Mouse (Mus musculus): ENCODE results near the gene Ablim1.

Ablim1 gene

GRCm38 (mm10) chr19:57222657-57223056, 92.1 kb downstream of the Ablim1 start:
- DNase-seq (ENCODE audit: low read depth, low spot score): no peak

GRCm38 (mm10) chr19:57221684-57222235, 93.0 kb downstream of the Ablim1 start:
- DNase-seq (ENCODE audit: low read depth, low spot score): no peak

- no peak for DNase-seq (ENCODE audit: low read depth, low spot score)
Observed at GRCm38 (mm10) chr19:57219758-57220157, 95.0 kb downstream of the Ablim1 start.

GRCm38 (mm10) chr19:57217161-57217560, 97.6 kb downstream of the Ablim1 start:
- no peak for DNase-seq (ENCODE audit: low read depth, low spot score)

- DNase-seq (ENCODE audit: low read depth, low spot score): no peak
Observed at GRCm38 (mm10) chr19:57215527-57215926, 99.2 kb downstream of the Ablim1 start.

GRCm38 (mm10) chr19:57212406-57212805, 102.3 kb downstream of the Ablim1 start:
- no peak for DNase-seq (ENCODE audit: low read depth, low spot score)

GRCm38 (mm10) chr19:57211444-57212111, 103.1 kb downstream of the Ablim1 start:
- DNase-seq (ENCODE audit: low read depth, low spot score): peak; percentile 71

- no peak for DNase-seq (ENCODE audit: low read depth, low spot score)
Observed at GRCm38 (mm10) chr19:57210924-57211323, 103.8 kb downstream of the Ablim1 start.

GRCm38 (mm10) chr19:57204101-57204500, 110.6 kb downstream of the Ablim1 start:
- no peak for DNase-seq (ENCODE audit: low read depth, low spot score)

- no peak for DNase-seq (ENCODE audit: low read depth, low spot score)
Observed at GRCm38 (mm10) chr19:57202554-57202953, 112.2 kb downstream of the Ablim1 start.

- no peak for DNase-seq (ENCODE audit: low read depth, low spot score)
Observed at GRCm38 (mm10) chr19:57201090-57201483, 113.6 kb downstream of the Ablim1 start.

- no peak for DNase-seq (ENCODE audit: low read depth, low spot score)
Observed at GRCm38 (mm10) chr19:57200477-57201089, 114.1 kb downstream of the Ablim1 start.

- no peak for DNase-seq (ENCODE audit: low read depth, low spot score)
Observed at GRCm38 (mm10) chr19:57199361-57199760, 115.4 kb downstream of the Ablim1 start.

- peak; percentile 69 for DNase-seq (ENCODE audit: low read depth, low spot score)
Observed at GRCm38 (mm10) chr19:57198531-57198930, 116.2 kb downstream of the Ablim1 start.

GRCm38 (mm10) chr19:57198029-57198428, 116.7 kb downstream of the Ablim1 start:
- no peak for DNase-seq (ENCODE audit: low read depth, low spot score)

- no peak for DNase-seq (ENCODE audit: low read depth, low spot score)
Observed at GRCm38 (mm10) chr19:57197043-57197817, 117.5 kb downstream of the Ablim1 start.

- no peak for DNase-seq (ENCODE audit: low read depth, low spot score)
Observed at GRCm38 (mm10) chr19:57196616-57197015, 118.1 kb downstream of the Ablim1 start.

GRCm38 (mm10) chr19:57195169-57195930, 119.4 kb downstream of the Ablim1 start:
- DNase-seq (ENCODE audit: low read depth, low spot score): no peak

GRCm38 (mm10) chr19:57193958-57194357, 120.8 kb downstream of the Ablim1 start:
- no peak for DNase-seq (ENCODE audit: low read depth, low spot score)

GRCm38 (mm10) chr19:57193382-57193781, 121.3 kb downstream of the Ablim1 start:
- DNase-seq (ENCODE audit: low read depth, low spot score): no peak

- no peak for DNase-seq (ENCODE audit: low read depth, low spot score)
Observed at GRCm38 (mm10) chr19:57191109-57191508, 123.6 kb downstream of the Ablim1 start.

GRCm38 (mm10) chr19:57189427-57189826, 125.3 kb downstream of the Ablim1 start:
- no peak for DNase-seq (ENCODE audit: low read depth, low spot score)
